Mouse (Mus musculus) myocyte (in vitro differentiated cells): ENCODE measurements around the gene Gm10644. TPM values are rescaled to one million over a fixed set of nuclear protein-coding genes. Genes with fewer than 3 reads are reported as not detected.
A peak's percentile ranks its signal among the peaks of the same experiment; 100 is the strongest.

ENCODE experiments used
- H3K27me3 ChIP-seq: one replicate; pipeline ENCODE4 v1.6.1; 2011; ENCODE audit not compliant: control insufficient read depth, insufficient read depth, insufficient read length
- H3K36me3 ChIP-seq: one replicate; pipeline ENCODE4 v1.6.1; 2011; ENCODE audit not compliant: control insufficient read depth, insufficient read depth
- H3K4me2 ChIP-seq: one replicate; pipeline ENCODE4 v1.6.1; 2011; ENCODE audit warnings: low read depth, control low read depth
- H3K4me3 ChIP-seq: one replicate; pipeline ENCODE4 v1.5.1; 2011; ENCODE audit warnings: mild to moderate bottlenecking, control low read depth, moderate library complexity
- H3K79me2 ChIP-seq: one replicate; pipeline ENCODE4 v1.6.1; 2011; ENCODE audit not compliant: control insufficient read depth, insufficient read depth
- H3ac ChIP-seq: one replicate; pipeline ENCODE4 v1.6.1; 2011; ENCODE audit not compliant: control insufficient read depth, insufficient read length
- CEBPB ChIP-seq: IDR thresholded peaks from 2 replicates; pipeline ENCODE4 v1.6.1; 2011; ENCODE audit warnings: mild to moderate bottlenecking, moderate library complexity; ENCODE audit not compliant: poor library complexity, insufficient read depth, severe bottlenecking
- E2F4 ChIP-seq: IDR thresholded peaks from one replicate; pipeline ENCODE4 v1.6.1; 2011; ENCODE audit warnings: mild to moderate bottlenecking, control low read depth, moderate library complexity; ENCODE audit not compliant: insufficient read depth
- MAX ChIP-seq: IDR thresholded peaks from one replicate; pipeline ENCODE4 v1.6.1; 2011; ENCODE audit warnings: low read depth, mild to moderate bottlenecking, control low read depth
- MYOD1 ChIP-seq, 3 experiments: IDR thresholded peaks; one replicate each; pipeline ENCODE4 v1.6.1; 2011; ENCODE audit warnings: control low read depth in 2 of 3, low read depth in 2 of 3, mild to moderate bottlenecking in 2 of 3, moderate library complexity in 1 of 3; ENCODE audit not compliant: insufficient read length in 2 of 3, control insufficient read depth in 1 of 3
- MYOG ChIP-seq, 3 experiments: IDR thresholded peaks; one replicate each; pipeline ENCODE4 v1.6.1; 2011; ENCODE audit warnings: control low read depth in 2 of 3, low read depth in 2 of 3, mild to moderate bottlenecking in 2 of 3; ENCODE audit not compliant: insufficient read length in 2 of 3, control insufficient read depth in 1 of 3, insufficient read depth in 1 of 3
- POLR2A ChIP-seq: IDR thresholded peaks from one replicate; pipeline ENCODE4 v1.6.1; 2011; ENCODE audit warnings: low read depth, mild to moderate bottlenecking, control low read depth, moderate library complexity; ENCODE audit not compliant: insufficient read length
- POLR2AphosphoS2 ChIP-seq: IDR thresholded peaks from one replicate; pipeline ENCODE4 v1.6.1; 2011; ENCODE audit warnings: low read depth, control low read depth; ENCODE audit not compliant: insufficient read length
- REST ChIP-seq: IDR thresholded peaks from one replicate; pipeline ENCODE4 v1.6.1; 2011; ENCODE audit warnings: mild to moderate bottlenecking, control low read depth, moderate library complexity; ENCODE audit not compliant: insufficient read depth, insufficient read length
- SRF ChIP-seq: IDR thresholded peaks from one replicate; pipeline ENCODE4 v1.6.1; 2011; ENCODE audit warnings: low read depth; ENCODE audit not compliant: control insufficient read depth, insufficient read length
- TCF12 ChIP-seq: IDR thresholded peaks from one replicate; pipeline ENCODE4 v1.6.1; 2011; ENCODE audit warnings: mild to moderate bottlenecking, control low read depth; ENCODE audit not compliant: poor library complexity, insufficient read depth, severe bottlenecking
- TCF3 ChIP-seq: IDR thresholded peaks from one replicate; pipeline ENCODE4 v1.6.1; 2011; ENCODE audit warnings: low read depth, control low read depth; ENCODE audit not compliant: insufficient read length
- USF1 ChIP-seq: IDR thresholded peaks from one replicate; pipeline ENCODE4 v1.6.1; 2011; ENCODE audit warnings: low read depth, mild to moderate bottlenecking, control low read depth, moderate library complexity
- polyA plus RNA-seq: library from polyadenylated mRNA; unstranded; fragments of >200 nt; fragmentation: generic; extraction: Trizol; gene quantifications from one replicate; pipeline ENCODE4 v1.2.1, GENCODE M21; 2012; ENCODE audit warnings: missing spikeins

Gene Gm10644
- polyA plus RNA-seq, 1 experiment = 0.11 TPM

DNA sequence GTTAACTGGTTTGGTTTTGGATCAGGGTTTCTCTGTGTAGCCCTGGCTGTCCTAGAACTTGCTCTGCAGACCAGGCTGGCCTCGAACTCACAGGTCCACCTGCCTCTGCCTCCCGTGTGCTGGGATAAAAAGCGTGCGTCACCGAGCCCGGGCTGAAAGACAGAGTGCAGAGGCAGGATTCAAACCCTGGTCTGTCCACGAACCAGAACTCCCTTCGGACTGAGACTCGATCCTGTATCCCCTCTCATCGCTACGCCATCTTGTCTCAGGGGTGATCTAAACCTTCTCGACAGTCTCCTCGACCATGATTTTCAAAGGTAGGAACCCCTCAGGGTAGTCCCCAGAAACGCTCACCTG is 278 bp downstream of the Gm10644 start:
- no peak overlapping the region for H3ac ChIP-seq

DNA sequence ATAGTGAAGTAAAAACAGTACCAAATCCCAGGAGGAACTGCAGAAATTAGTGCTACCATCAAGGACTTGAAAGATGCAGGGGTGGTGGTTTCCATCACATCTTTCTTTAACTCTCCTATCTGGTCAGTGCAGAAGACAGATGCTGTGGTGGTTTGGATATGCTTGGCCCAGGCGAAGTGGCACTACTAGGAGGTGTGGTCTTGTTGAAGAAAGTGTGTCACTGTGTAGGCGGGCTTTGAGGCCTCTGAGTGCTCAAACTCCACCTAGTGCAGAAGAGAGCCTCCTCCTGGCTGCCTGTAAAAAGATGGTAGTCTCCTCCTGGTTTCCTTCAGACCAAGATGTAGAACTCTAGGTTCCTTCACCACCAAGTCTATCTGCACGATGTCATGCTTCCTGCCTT is 9.5 kb downstream of the Gm10644 start:
- no peaks in the 10 kb centered on the region for H3K79me2 ChIP-seq
- no peaks in the 10 kb centered on the region for H3K36me3 ChIP-seq
- no peak overlapping the region for H3ac ChIP-seq
- no peak overlapping the region for H3K4me3 ChIP-seq
- H3K27me3 ChIP-seq = no peaks in the 10 kb centered on the region
- no peak for TF ChIP-seq USF1
- TF ChIP-seq POLR2A = no peak
- TF ChIP-seq SRF = no peak
- no peak for TF ChIP-seq REST
- TF ChIP-seq CEBPB = no peak
- TF ChIP-seq MYOD1 (IDR thresholded peaks at IDR 0.05; ENCODE audit: control insufficient read depth in 1 of 3, insufficient read length in 2 of 3, low read depth in 2 of 3) = no peak
- TF ChIP-seq E2F4 = no peak
- TF ChIP-seq TCF12 = no peak
- TF ChIP-seq TCF3 = no peak
- no peak for TF ChIP-seq MAX
- TF ChIP-seq MYOG (IDR thresholded peaks at IDR 0.05; ENCODE audit: control insufficient read depth in 1 of 3, insufficient read depth in 1 of 3, insufficient read length in 2 of 3, low read depth in 2 of 3) = no peak
- no peak for TF ChIP-seq POLR2AphosphoS2
- no peak overlapping the region for H3K4me2 ChIP-seq

More for the DNA sequence above, 278 bp downstream of the Gm10644 start:
- TF ChIP-seq POLR2A (no peak), USF1 (no peak), MYOD1 (IDR thresholded peaks at IDR 0.05; ENCODE audit: control insufficient read depth in 1 of 3, insufficient read length in 2 of 3, low read depth in 2 of 3) (no peak), TCF12 (no peak), POLR2AphosphoS2 (no peak), MYOG (IDR thresholded peaks at IDR 0.05; ENCODE audit: control insufficient read depth in 1 of 3, insufficient read depth in 1 of 3, insufficient read length in 2 of 3, low read depth in 2 of 3) (no peak), REST (no peak), MAX (no peak), TCF3 (no peak), E2F4 (no peak), SRF (no peak), CEBPB (no peak)
- Histone ChIP-seq H3K4me2 (peak overlapping the region; percentile 82), H3K27me3 (no peaks in the 10 kb centered on the region), H3K4me3 (peak overlapping the region; percentile 59), H3K36me3 (no peaks in the 10 kb centered on the region), H3K79me2 (peaks cover 21% of the 10 kb centered on the region)

DNA sequence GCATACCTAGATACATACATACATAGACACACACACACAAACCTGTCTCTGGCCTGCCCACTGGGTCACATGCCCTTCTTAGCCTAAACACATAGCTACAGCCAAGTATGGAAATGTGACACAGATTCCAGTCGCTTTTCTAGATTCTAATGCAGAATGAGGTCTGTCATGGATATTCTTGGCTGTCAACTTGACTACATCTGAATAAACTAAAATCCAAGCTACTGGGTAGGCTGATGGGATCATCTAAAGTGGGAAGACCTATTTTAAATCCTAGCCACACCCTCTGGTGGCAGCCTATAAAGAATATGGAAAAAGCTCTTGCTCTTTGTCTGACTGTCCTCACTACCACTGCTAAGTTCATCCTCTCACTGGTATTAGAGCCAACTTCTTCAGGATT is 12.6 kb downstream of the Gm10644 start:
- H3K36me3 ChIP-seq = no peaks in the 10 kb centered on the region
- TF ChIP-seq MYOD1 (IDR thresholded peaks at IDR 0.05; ENCODE audit: control insufficient read depth in 1 of 3, insufficient read length in 2 of 3, low read depth in 2 of 3) = no peak
- TF ChIP-seq MAX = no peak
- TF ChIP-seq MYOG (IDR thresholded peaks at IDR 0.05; ENCODE audit: control insufficient read depth in 1 of 3, insufficient read depth in 1 of 3, insufficient read length in 2 of 3, low read depth in 2 of 3) = no peak
- TF ChIP-seq SRF = no peak
- H3K27me3 ChIP-seq = no peaks in the 10 kb centered on the region
- H3K4me3 ChIP-seq = no peak overlapping the region
- no peak overlapping the region for H3K4me2 ChIP-seq
- no peak overlapping the region for H3ac ChIP-seq
- no peaks in the 10 kb centered on the region for H3K79me2 ChIP-seq

DNA sequence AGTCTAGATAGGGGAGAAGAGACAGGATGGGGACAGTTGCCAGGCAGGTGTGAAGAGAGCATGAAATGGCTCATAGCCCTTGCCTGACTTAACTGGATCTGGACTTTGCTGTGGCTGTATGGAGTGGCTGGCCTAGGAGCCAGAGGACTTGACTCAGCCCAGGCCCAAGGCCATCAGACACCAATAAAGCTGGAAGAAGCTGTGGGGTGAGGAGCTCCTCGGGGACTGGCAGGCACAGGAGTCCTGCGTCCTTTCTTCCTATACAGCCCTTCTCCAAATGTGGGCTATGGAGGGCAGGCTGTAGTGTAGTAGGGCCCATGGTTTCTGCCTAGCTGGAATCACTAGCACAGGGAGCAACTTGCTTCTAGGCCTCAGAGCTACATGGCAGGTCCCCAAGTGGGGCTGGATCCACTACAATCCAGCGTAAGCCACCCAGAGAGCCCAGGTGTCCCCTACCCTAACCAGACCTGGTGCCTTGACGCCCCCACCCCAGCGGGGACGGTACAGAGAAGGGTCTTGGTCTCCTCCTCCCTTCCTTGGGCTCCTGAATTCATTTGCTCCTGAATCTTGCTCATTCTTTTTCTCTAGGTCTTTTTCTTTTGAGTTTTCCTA is 13.8 kb downstream of the Gm10644 start:
- Histone ChIP-seq H3K4me2 (no peak overlapping the region), H3ac (no peak overlapping the region), H3K27me3 (no peaks in the 10 kb centered on the region), H3K79me2 (no peaks in the 10 kb centered on the region), H3K36me3 (no peaks in the 10 kb centered on the region), H3K4me3 (no peak overlapping the region)
- TF ChIP-seq E2F4 (no peak), POLR2AphosphoS2 (peak; percentile 29), MYOD1 (IDR thresholded peaks at IDR 0.05; ENCODE audit: control insufficient read depth in 1 of 3, insufficient read length in 2 of 3, low read depth in 2 of 3) (no peak), USF1 (no peak)

DNA sequence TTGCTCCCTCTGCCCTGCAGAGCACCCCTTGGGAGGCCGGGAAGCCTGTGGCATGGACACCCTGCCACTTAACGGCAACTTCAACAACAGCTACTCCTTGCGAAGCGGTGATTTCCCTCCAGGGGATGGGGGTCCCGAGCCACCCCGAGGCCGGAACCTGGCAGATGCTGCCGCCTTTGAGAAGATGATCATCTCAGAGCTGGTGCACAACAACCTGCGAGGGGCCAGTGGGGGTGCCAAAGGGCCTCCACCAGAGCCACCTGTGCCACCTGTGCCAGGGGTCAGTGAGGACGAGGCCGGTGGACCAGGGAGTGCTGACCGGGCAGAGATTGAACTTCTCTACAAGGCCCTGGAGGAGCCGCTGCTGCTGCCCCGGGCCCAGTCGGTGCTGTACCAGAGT is 16.7 kb downstream of the Gm10644 start:
- TF ChIP-seq TCF3 = no peak
- no peak for TF ChIP-seq E2F4
- Histone ChIP-seq H3K27me3 (no peaks in the 10 kb centered on the region), H3K79me2 (no peaks in the 10 kb centered on the region), H3K4me3 (no peak overlapping the region), H3K36me3 (no peaks in the 10 kb centered on the region), H3K4me2 (no peak overlapping the region), H3ac (no peak overlapping the region)
